Mouse (Mus musculus): Measurements from ENCODE around the gene Wfdc12.

Wfdc12 gene

DNA sequence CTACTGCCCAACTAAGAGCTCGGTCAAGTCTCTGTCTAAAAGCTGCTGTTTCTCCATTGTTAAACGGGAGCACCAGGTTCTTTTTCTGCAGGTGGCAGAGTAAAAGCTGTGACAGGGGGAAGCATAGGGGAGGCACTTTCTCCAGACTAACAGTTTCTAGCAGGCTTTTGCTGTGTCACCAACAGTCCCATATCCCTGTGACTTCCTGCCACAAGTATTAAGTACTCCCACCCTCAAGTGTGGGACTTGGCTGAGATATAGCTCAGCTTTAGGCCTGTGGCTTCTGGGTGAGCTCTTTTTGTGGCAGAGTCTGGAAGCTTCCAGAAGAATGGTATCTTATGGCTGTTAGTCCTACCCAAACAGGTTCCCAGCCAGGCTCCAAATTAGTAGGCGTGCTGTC, 14.6 kb downstream of the Wfdc12 start:
- no peak for DNase-seq

DNA sequence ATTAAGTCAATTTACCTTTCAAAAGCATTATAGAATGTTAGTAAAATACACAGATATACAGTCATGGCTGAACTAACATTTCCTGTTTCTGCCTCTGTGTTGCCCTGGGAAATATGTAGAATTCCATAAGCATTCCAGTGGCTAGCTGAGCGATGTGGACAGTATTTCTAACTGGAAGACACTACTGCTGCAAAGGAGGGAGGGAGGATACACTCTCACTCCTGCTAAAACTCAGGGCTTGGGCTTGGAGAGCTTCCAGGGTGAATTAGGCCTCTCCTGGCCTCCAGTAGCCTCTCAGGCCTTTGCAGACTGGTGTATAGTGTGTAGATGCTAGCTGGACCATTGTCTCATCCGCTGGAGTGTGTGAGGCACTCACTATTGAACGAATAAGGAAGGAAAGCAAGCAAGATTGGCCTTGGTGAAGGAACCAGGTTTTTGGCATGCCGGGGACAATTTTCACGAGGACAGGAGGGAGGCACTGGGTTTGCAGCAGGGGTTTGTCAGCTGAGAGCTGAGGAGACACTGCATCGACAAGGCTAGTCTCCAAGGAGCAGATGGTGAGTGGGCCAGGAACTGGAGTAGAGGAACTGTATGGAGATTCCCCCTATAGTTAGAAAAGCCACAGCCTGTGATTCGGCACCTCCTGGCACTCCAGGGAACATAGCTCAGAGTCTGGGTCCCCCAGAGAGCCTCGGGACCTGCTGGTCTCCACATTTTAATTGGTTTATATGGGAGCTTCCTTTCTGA, 15.6 kb downstream of the Wfdc12 start:
- no peak for DNase-seq

DNA sequence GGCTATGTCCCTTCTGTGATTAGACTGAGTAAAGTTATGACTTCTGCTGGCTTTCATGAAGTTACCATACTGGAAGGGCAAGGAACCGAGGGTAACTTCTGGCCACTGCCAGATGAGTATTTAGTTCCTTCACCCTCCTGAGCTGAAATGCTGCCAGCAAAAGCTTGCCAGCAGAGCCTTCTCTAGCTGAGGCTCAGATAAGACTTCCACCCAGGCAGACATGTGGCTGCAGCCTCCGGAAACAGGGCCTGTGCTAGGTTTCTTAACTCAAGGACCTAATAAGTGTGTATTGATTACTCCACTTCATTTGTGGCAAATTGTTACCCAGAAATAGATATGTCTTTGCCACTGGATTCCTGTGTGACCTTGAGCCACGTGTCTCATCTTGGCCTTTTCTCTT, 17.0 kb downstream of the Wfdc12 start:
- no peak for DNase-seq

DNA sequence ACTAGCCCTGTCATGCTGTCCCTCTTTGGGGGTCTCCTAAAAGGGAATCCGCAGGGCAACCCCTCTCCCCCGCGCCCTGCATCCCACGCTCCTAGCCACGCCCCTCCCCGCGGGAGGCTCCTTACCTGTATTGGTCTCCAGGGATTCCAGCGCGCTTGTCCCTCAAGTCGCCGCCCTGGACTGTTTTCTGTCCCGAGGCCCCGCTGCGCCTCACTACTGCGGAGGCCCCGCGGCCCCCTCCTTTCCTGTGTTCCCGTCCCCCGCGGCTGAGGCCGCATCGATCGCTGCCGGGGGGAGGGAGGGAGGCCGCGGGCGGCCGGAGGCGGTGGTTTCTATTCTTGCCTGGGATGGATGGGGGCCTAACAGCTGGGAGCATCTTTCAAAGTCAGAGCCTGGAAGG, 19.5 kb downstream of the Wfdc12 start, which contains the start of gene Kcns1:
Gene Kcns1 (minus strand): TSS at position 212 of the 400 bp plus-strand sequence.
- DNase-seq, result no peak

DNA sequence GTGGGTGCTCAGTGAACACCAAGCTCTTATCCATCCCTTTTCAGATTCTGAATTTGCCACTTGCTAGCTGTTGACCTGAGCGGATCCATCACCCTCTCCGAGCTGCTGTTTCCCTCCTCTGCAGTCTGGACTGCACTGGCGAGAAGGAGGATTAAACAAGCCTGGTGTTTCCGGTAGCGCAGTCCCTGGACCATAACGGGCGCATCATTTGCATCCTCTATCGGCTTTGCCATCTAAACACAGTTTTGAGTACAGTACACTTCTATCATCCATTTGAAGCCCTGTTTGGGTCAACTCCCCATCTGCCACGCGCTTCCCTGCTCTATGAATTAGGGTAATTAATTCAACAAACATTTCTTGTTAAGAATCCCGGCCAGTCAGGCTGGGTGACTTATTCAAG, 20.1 kb downstream of the Wfdc12 start:
- DNase-seq, result no peak

DNA sequence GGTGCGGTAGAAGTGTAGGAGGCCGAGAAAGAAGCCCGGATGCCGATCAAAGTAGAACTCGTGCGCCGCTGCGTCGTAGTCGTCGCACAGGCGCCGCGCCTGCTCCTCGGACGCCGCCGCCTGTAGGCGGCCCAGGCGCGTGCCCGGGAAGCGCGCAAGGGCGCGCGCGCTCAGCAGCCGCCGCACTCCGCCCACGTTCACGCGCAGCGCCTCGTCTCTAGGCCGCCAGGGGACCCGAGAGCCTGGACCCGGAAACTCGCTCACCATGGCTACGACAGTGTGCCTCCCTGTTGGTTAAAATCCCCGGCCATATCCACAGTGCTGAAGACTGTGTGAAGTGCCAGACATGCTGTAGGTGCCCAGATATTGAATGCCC, 21.8 kb downstream of the Wfdc12 start:
- peak in 1 of 2 experiments; percentile 10 for DNase-seq

DNA sequence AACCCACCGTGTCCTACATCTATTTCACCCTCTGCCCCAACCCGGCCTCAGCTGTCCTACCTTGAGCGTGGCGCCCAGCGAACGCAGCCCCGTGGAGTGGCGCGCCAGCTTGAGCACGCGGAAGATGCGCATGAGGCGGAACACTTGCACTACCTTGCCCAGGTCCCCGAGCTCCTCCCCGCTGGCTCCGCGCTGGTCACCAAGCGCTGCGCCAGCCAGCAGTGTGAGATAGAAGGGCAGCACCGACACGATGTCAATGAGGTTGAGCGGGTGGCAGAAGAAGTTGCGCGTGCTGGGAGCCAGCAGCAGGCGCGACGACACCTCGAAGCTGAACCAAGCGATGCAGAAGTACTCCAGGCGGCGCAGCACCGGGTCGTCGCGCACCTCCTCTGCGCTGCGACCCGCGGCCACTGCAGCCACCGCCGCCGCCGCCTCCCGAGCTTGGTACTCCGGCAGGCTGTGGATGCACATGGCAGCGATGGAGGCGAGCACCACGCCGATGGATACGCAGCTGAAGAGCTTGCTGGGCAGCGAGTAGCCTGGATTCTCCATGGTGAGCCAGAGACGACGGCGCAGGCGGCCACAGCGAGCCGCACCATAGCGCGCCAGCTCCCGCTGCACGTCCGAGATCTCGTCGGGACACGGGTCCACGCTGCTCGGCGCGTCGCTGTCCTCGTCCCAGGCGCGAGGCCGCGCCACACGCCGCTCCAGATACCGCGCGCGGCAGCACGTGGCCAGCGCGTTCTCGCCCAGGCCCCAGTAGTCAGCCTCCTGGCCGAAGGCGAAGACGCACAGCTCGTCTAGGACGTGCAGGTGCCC, 22.4 kb downstream of the Wfdc12 start:
- DNase-seq, result no peak

DNA sequence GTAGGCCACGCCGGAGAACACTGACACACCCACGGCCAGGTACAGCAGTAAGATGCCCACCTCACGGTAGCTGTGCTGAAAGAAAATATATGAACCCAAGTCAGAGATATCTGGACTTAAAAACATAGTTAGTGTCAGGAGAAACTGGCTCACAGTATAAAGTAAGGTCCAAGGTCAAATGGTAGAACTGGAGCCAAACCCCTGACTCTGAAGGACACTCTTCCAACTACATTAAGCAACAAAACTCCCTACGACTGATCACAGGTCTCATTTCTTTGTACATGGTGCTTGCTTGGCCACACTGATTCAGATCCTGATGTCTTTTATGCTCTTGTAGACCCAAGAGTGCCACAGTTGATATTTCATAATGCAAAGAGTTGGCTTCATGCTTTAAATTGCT, 25.5 kb downstream of the Wfdc12 start:
- DNase-seq, result no peak

DNA sequence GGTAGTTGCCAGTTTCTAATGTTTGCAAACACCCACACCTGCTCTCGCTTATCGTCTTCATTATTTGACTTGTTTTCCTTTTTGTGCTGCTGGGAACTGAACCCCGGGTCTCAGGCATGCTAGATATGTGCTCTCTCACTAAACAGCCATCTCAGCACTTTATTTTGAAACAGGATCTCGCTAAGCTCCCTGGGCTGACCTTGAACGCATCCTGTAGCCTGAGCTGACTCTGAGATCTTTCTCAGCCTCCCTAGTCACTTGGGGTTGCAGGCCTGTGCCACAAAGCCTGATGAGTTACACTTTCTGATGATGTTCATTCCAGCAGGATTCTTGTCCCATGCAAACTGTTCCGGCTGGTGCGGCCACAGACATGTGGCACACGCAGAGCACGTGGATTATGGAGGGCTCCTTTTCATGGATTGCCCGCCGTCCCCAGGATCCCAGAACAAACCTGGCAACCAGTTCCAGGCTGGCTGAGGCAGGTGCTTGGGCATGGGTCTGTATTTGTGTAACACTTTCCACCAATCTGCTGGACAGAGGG, 28.8 kb downstream of the Wfdc12 start:
- DNase-seq, result no peak

DNA sequence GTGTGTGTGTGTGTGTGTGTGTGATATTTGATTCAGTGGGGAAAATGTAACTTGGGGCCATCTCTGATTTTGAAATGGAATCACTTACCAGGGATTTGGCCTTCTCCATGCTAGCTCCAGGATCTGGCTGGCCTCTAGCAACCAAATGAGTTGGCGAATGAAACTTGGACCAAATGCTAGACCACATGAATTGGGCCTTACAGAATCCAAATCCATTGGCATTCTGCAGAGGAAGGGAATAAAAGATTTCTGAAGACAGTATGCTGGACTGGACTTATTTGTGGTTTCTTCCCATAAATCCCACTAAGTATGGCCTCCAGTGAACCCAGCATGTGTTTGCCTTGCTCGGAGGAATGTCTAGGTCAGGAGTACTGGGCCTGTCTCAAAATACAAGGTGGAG, 31.6 kb downstream of the Wfdc12 start:
- DNase-seq, result no peak

DNA sequence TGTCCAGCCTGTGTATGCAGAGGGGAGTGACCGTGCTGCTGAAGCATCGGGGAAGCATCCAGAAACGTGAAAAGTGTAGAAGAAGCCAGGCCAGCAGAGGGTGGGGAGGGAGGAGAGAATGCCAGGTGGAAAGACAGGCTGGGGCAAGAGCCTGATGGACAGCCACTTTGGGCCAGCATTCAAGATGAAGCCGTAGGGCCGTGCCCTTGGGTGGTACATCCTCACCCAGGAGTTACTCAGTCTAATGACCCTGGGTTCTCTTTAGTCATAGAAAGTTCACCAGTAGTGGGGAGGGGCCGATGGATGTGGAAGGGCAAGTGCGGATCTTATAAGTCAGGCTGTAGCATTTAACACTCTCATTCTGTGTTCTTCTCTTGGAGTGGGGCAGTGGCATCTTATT, 34.2 kb downstream of the Wfdc12 start:
- DNase-seq, result no peak

DNA sequence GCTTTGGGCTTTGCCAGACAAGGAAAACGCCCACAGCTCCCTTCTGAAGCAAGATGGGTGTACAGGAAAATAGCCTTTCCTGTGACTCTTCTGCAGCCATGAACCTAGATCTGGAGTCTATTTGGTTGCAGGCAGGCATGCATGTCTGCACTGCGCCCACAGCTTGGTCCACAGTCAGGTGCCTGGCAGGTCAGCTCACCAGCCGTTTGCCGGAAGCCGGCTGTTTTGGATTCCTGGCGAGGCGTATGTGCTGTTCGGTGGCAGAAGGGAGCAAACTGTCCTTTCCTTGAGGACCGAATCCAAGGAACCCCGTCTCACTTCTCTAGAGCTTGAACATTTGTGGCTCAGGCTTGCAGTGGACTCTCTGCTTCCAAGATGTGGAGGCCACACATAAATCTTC, 36.4 kb downstream of the Wfdc12 start:
- DNase-seq, result no peak

DNA sequence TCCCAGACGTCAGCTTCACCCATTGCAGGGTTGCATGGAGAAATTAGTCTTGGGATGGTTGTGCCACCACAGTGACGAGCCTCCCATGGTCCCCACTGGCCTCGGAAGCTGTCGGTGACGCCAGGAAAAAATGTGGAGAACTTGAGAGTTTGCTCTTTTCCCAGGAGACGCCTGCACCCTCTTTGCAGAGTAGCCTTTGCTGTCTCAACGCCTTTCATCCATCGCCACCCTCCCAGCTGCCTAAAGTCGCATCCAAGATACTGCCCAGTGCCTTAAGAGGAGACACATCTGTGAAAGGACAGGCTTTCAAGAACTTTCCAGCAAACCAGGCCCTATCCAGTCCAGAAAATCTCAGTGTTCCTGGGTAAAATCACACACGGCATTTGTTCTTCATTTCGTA, 38.1 kb downstream of the Wfdc12 start:
- no peak for DNase-seq

DNA sequence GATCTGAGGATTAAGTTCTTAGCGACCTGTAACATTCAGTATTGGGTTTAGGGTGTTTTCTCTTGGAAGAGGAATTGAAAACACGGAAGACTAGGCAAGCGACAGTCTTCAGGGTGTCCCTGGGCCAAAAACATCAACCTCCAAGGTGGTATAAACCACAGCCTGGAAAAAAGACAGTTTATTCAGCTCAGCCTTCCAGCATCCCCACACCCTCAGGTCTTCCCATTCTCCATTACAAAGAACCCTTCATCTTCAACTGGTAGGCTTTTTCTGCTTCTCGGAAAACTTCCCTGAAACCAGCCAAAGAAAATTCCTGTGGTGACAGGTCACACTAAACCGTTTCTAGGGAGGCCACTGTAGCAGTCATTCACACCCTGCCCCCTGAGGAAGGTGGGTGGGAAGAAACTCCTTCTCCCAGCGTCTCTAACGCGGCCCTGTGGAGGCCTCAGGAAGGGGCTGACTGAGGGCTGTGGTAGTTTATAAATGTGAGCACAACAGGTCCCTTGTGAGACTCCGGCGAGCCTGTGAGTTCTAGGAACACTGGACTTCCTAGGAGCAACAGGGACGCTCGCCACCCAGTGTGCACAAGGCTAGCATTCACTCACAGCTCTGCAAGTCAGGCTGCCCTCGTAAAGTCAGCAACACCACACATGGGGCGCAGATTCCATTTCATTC, 40.2 kb downstream of the Wfdc12 start:
- no peak for DNase-seq

DNA sequence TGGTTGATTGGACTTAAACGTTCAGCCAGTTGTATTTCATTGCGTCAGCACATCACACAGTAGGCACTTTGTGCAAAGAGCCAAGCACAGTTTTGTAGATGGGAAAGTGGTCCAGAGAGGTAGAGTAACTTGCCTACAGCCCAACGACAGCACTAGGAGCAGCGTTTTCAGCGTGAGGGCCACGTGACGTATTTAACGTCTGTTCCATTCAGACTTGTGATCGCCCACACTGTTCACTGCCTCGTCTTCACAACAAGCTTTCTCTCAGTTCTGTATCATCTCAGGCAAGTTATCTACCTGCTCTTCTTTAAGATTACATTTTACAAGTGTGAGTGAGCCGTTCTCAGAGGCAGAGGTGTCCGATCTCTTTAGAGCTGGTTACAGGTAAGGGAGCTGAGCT, 43.9 kb downstream of the Wfdc12 start:
- no peak for DNase-seq

DNA sequence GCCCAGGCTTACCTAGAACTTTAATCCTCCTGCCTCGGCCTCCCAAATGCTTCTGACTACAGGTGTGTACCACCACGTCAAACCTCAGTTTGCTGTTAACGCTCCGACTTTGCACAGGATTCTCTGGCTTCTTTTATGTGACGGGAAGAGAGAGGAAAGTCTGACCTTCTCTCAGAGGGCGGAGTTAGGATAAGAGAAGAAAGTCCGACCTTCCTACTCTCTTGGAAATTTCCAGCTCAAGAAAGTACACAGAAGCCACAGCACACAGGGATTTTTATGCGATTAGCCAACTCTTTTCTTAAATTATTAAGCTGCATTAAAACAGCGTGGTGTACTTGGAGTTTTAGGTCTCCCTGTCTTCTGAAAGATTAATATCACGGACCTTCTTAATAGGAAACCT, 45.9 kb downstream of the Wfdc12 start:
- DNase-seq, result no peak

DNA sequence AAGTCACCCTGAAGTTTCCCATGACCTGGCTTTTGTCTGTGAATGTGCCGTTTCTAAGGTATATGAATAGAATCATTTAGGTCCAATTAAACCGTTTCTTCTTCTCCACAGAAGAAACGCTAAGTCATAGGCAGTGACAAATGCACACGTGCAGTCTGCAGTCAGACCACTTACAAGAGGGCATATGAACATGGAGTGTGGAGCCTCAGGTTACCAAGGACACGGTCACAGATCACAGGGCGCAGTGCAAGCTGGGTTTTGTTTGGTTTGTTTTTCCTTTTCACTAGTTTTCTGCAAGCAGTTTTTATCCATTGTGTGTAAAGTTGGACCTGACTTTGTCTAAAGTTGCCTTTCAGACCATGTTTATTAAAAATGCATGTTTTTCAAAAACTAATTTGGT, 46.4 kb downstream of the Wfdc12 start:
- no peak for DNase-seq

DNA sequence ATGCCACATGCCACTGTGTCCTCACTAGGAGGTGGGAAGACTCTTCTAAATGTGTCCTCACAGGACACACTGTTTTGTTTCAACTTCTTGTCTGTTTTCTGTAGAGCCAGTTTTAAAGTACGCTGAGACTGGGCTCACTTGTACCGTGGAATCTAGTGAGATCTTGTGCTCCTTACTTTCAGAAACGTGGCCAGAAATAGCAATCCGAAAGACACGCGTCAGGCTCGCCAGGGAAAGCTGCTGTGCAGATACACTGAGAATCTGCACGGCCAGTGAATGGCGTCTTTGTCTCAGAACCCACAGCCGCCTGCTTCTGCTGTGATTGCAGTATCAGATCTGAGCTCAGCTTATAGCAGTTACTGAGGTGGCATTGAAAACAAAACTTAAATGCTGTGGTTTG, 48.4 kb downstream of the Wfdc12 start:
- DNase-seq, result no peak

Measured in thymus, postnatal 36 days (tissue).